Mouse (Mus musculus) myocyte (in vitro differentiated cells): ENCODE data around the gene Crat. TPM values are rescaled to one million over a fixed set of nuclear protein-coding genes. Genes with fewer than 3 reads are reported as not detected.

ENCODE experiments used
- H3K27me3 ChIP-seq: one replicate; pipeline ENCODE4 v1.6.1; 2011; ENCODE audit not compliant: control insufficient read depth, insufficient read depth, insufficient read length
- H3K36me3 ChIP-seq: one replicate; pipeline ENCODE4 v1.6.1; 2011; ENCODE audit not compliant: control insufficient read depth, insufficient read depth
- H3K4me2 ChIP-seq: one replicate; pipeline ENCODE4 v1.6.1; 2011; ENCODE audit warnings: low read depth, control low read depth
- H3K4me3 ChIP-seq: one replicate; pipeline ENCODE4 v1.5.1; 2011; ENCODE audit warnings: mild to moderate bottlenecking, control low read depth, moderate library complexity
- H3K79me2 ChIP-seq: one replicate; pipeline ENCODE4 v1.6.1; 2011; ENCODE audit not compliant: control insufficient read depth, insufficient read depth
- H3ac ChIP-seq: one replicate; pipeline ENCODE4 v1.6.1; 2011; ENCODE audit not compliant: control insufficient read depth, insufficient read length
- CEBPB ChIP-seq: IDR thresholded peaks from 2 replicates; pipeline ENCODE4 v1.6.1; 2011; ENCODE audit warnings: mild to moderate bottlenecking, moderate library complexity; ENCODE audit not compliant: poor library complexity, insufficient read depth, severe bottlenecking
- E2F4 ChIP-seq: IDR thresholded peaks from one replicate; pipeline ENCODE4 v1.6.1; 2011; ENCODE audit warnings: mild to moderate bottlenecking, control low read depth, moderate library complexity; ENCODE audit not compliant: insufficient read depth
- MAX ChIP-seq: IDR thresholded peaks from one replicate; pipeline ENCODE4 v1.6.1; 2011; ENCODE audit warnings: low read depth, mild to moderate bottlenecking, control low read depth
- MYOD1 ChIP-seq, 3 experiments: IDR thresholded peaks; one replicate each; pipeline ENCODE4 v1.6.1; 2011; ENCODE audit warnings: control low read depth in 2 of 3, low read depth in 2 of 3, mild to moderate bottlenecking in 2 of 3, moderate library complexity in 1 of 3; ENCODE audit not compliant: insufficient read length in 2 of 3, control insufficient read depth in 1 of 3
- MYOG ChIP-seq, 3 experiments: IDR thresholded peaks; one replicate each; pipeline ENCODE4 v1.6.1; 2011; ENCODE audit warnings: control low read depth in 2 of 3, low read depth in 2 of 3, mild to moderate bottlenecking in 2 of 3; ENCODE audit not compliant: insufficient read length in 2 of 3, control insufficient read depth in 1 of 3, insufficient read depth in 1 of 3
- POLR2A ChIP-seq: IDR thresholded peaks from one replicate; pipeline ENCODE4 v1.6.1; 2011; ENCODE audit warnings: low read depth, mild to moderate bottlenecking, control low read depth, moderate library complexity; ENCODE audit not compliant: insufficient read length
- POLR2AphosphoS2 ChIP-seq: IDR thresholded peaks from one replicate; pipeline ENCODE4 v1.6.1; 2011; ENCODE audit warnings: low read depth, control low read depth; ENCODE audit not compliant: insufficient read length
- REST ChIP-seq: IDR thresholded peaks from one replicate; pipeline ENCODE4 v1.6.1; 2011; ENCODE audit warnings: mild to moderate bottlenecking, control low read depth, moderate library complexity; ENCODE audit not compliant: insufficient read depth, insufficient read length
- SRF ChIP-seq: IDR thresholded peaks from one replicate; pipeline ENCODE4 v1.6.1; 2011; ENCODE audit warnings: low read depth; ENCODE audit not compliant: control insufficient read depth, insufficient read length
- TCF12 ChIP-seq: IDR thresholded peaks from one replicate; pipeline ENCODE4 v1.6.1; 2011; ENCODE audit warnings: mild to moderate bottlenecking, control low read depth; ENCODE audit not compliant: poor library complexity, insufficient read depth, severe bottlenecking
- TCF3 ChIP-seq: IDR thresholded peaks from one replicate; pipeline ENCODE4 v1.6.1; 2011; ENCODE audit warnings: low read depth, control low read depth; ENCODE audit not compliant: insufficient read length
- USF1 ChIP-seq: IDR thresholded peaks from one replicate; pipeline ENCODE4 v1.6.1; 2011; ENCODE audit warnings: low read depth, mild to moderate bottlenecking, control low read depth, moderate library complexity
- polyA plus RNA-seq: library from polyadenylated mRNA; unstranded; fragments of >200 nt; fragmentation: generic; extraction: Trizol; gene quantifications from one replicate; pipeline ENCODE4 v1.2.1, GENCODE M21; 2012; ENCODE audit warnings: missing spikeins

Gene Crat
- polyA plus RNA-seq, 1 experiment = 42.2 TPM

- H3K27me3 ChIP-seq = no peaks in the 10 kb centered on the region
- H3K4me3 ChIP-seq = no peak overlapping the region
- no peak overlapping the region for H3K4me2 ChIP-seq
- TF ChIP-seq REST (no peak), E2F4 (no peak), POLR2A (no peak), TCF3 (no peak), MYOG (IDR thresholded peaks at IDR 0.05; ENCODE audit: control insufficient read depth in 1 of 3, insufficient read depth in 1 of 3, insufficient read length in 2 of 3, low read depth in 2 of 3) (no peak), POLR2AphosphoS2 (no peak), MYOD1 (IDR thresholded peaks at IDR 0.05; ENCODE audit: control insufficient read depth in 1 of 3, insufficient read length in 2 of 3, low read depth in 2 of 3) (no peak), MAX (no peak), USF1 (no peak), TCF12 (no peak), SRF (no peak), CEBPB (no peak)
- H3K79me2 ChIP-seq = no peaks in the 10 kb centered on the region
- peaks cover 21% of the 10 kb centered on the region for H3K36me3 ChIP-seq
- no peak overlapping the region for H3ac ChIP-seq
Observed at GRCm38 (mm10) chr2:30436809-30437208, 21.2 kb upstream of the Crat start.

DNA sequence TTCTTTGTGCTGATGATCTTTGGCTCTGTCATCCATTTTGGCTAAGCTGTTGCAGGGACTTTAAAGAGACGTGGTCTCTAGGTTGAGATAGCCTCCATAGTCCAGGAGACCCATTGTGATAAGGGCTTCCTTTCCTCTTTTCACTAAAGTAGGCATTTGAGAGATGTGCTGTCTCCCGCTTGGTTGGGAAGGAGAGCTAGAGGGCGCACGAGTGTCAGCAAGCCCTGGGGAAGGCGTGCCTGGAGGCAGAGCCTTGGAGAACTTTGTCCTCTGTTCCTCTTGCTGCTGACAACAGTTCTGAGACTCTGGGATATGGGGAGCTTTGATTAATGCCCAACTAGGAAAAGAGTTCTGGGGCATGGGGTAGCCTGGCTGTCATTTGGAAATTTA, 20.5 kb upstream of the Crat start:
- Histone ChIP-seq H3K36me3 (peaks cover 28% of the 10 kb centered on the region), H3K79me2 (no peaks in the 10 kb centered on the region), H3K4me2 (no peak overlapping the region), H3ac (no peak overlapping the region), H3K27me3 (no peaks in the 10 kb centered on the region), H3K4me3 (no peak overlapping the region)
- no peak for TF ChIP-seq MYOD1 (IDR thresholded peaks at IDR 0.05; ENCODE audit: control insufficient read depth in 1 of 3, insufficient read length in 2 of 3, low read depth in 2 of 3)
- no peak for TF ChIP-seq CEBPB
- TF ChIP-seq REST = no peak

GRCm38 (mm10) chr2:30435326-30436155, 19.9 kb upstream of the Crat start:
- Histone ChIP-seq H3K79me2 (no peaks in the 10 kb centered on the region), H3K36me3 (peaks cover 32% of the 10 kb centered on the region), H3K27me3 (no peaks in the 10 kb centered on the region), H3K4me2 (no peak overlapping the region), H3K4me3 (no peak overlapping the region), H3ac (no peak overlapping the region)
- no peak for TF ChIP-seq E2F4
- no peak for TF ChIP-seq CEBPB
- no peak for TF ChIP-seq MYOG (IDR thresholded peaks at IDR 0.05; ENCODE audit: control insufficient read depth in 1 of 3, insufficient read depth in 1 of 3, insufficient read length in 2 of 3, low read depth in 2 of 3)
- no peak for TF ChIP-seq POLR2A
- TF ChIP-seq USF1 = no peak
- TF ChIP-seq MYOD1 (IDR thresholded peaks at IDR 0.05; ENCODE audit: control insufficient read depth in 1 of 3, insufficient read length in 2 of 3, low read depth in 2 of 3) = no peak
- TF ChIP-seq SRF = no peak
- no peak for TF ChIP-seq MAX
- no peak for TF ChIP-seq REST
- TF ChIP-seq POLR2AphosphoS2 = no peak
- TF ChIP-seq TCF12 = no peak
- no peak for TF ChIP-seq TCF3

DNA sequence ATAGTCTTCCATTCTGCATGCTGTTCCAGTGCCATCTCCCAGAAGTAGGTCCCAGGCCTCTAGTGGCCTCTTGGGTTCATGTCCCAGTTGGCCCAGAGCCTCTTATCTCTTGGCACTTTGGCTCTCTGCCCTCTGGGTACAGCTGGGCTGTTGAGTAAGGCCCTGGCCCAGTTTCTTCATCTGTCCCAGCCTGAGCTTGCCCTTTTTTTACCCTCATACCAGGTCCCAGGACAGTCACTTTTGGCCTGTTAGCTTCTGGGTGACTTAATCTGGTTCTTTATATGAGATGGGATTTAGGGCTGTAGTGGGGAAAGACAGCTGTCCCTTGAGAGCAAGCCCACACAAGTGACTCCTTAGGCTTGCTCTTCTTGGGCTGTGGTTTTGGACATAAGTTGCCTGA, 13.5 kb upstream of the Crat start:
- H3K36me3 ChIP-seq = peaks cover 30% of the 10 kb centered on the region
- no peak overlapping the region for H3K4me3 ChIP-seq
- no peaks in the 10 kb centered on the region for H3K27me3 ChIP-seq
- H3ac ChIP-seq = no peak overlapping the region
- H3K79me2 ChIP-seq = peaks cover 11% of the 10 kb centered on the region
- TF ChIP-seq POLR2AphosphoS2 (no peak), REST (no peak), POLR2A (no peak), MYOD1 (IDR thresholded peaks at IDR 0.05; ENCODE audit: control insufficient read depth in 1 of 3, insufficient read length in 2 of 3, low read depth in 2 of 3) (peak in 2 of 3 experiments; percentile 32 to 55), E2F4 (no peak), TCF3 (no peak), SRF (no peak), MAX (no peak), TCF12 (peak; percentile 20), CEBPB (peak; percentile 67; the same call in 1 of the 2 replicates), USF1 (no peak), MYOG (IDR thresholded peaks at IDR 0.05; ENCODE audit: control insufficient read depth in 1 of 3, insufficient read depth in 1 of 3, insufficient read length in 2 of 3, low read depth in 2 of 3) (peak in 2 of 3 experiments; percentile 57 to 73)
- no peak overlapping the region for H3K4me2 ChIP-seq
